Mouse (Mus musculus) liver, embryonic 16.5 days (tissue): ENCODE results near the gene Smco3. TPM values are rescaled to one million over a fixed set of nuclear protein-coding genes. Genes with fewer than 3 reads are reported as not detected.

Experiments used
- microRNA-seq: library from miRNA; unstranded; fragments of <30 nt; microRNA quantifications from one replicate; pipeline ENCODE4, GENCODE M21; 2016
- polyA plus RNA-seq: library from polyadenylated mRNA; unstranded; fragments of >200 nt; fragmentation: Nextera tagmentation; extraction: Ambion mirVana; gene quantifications from 2 replicates; pipeline ENCODE4 v1.2.1, GENCODE M21; 2015

Smco3 gene
- polyA plus RNA-seq, 1 experiment from 2014 or later, result not detected

Small RNA genes within 50 kb of the gene (microRNA-seq; reads per million reads assigned to microRNA genes)
- gene Gm44364, result not detected

Other genes with a start within 250 kb of the Smco3 start
- gene Plbd1, start 173.5 kb downstream of the Smco3 start, polyA plus RNA-seq, result 14.2 and 15.9 TPM in 2 replicates
- gene Gucy2c, start 53.7 kb downstream of the Smco3 start, polyA plus RNA-seq, result 0.30 and 0.60 TPM in 2 replicates
- 1.2 and 1.7 TPM in 2 replicates for gene Hist4h4, start 31.0 kb downstream of the Smco3 start, polyA plus RNA-seq
- gene H2afj, start 27.2 kb downstream of the Smco3 start, polyA plus RNA-seq, result 126 and 138 TPM in 2 replicates
- gene BC049715, start 7.8 kb downstream of the Smco3 start, polyA plus RNA-seq, result 0.59 and 0.98 TPM in 2 replicates
- gene Wbp11, start 7.2 kb downstream of the Smco3 start, polyA plus RNA-seq, result 46.1 and 47.3 TPM in 2 replicates
- gene Art4, start 22.3 kb upstream of the Smco3 start, polyA plus RNA-seq, result 28.1 and 28.3 TPM in 2 replicates
- 3.3 and 4.8 TPM in 2 replicates for gene Mgp, start 40.4 kb upstream of the Smco3 start, polyA plus RNA-seq
- gene Erp27, start 86.7 kb upstream of the Smco3 start, polyA plus RNA-seq, result 0.44 and 0.71 TPM in 2 replicates
- not detected in 2 replicates for gene Pde6h, start 88.4 kb upstream of the Smco3 start, polyA plus RNA-seq
- gene Arhgdib, start 106.4 kb upstream of the Smco3 start, polyA plus RNA-seq, result 153 and 164 TPM in 2 replicates